Mouse (Mus musculus) MEL-GATA-1-ER (cell line): ENCODE measurements at regions not wholly inside any gene's neighbourhood (a gene's known extent, or its start where the extent isn't known, plus 50 kb on each side); places are given as distances from the start of the nearest gene placed in this dataset.
A peak's percentile ranks its signal among the peaks of the same experiment; 100 is the strongest.

Experiments used
- DNase-seq: peaks from one replicate; pipeline ENCODE4 v3.0.0-alpha.2; 2012; ENCODE audit warnings: low read depth; ENCODE audit errors: extremely low read depth

- DNase-seq: no peak
Observed at GRCm38 (mm10) chr11:111155023-111155422, 89.1 kb downstream of the Kcnj2 start.

GRCm38 (mm10) chr11:111155747-111156146 lies 89.8 kb downstream of the Kcnj2 start:
- no peak for DNase-seq

GRCm38 (mm10) chr11:111159299-111159698 lies 93.3 kb downstream of the Kcnj2 start:
- no peak for DNase-seq

GRCm38 (mm10) chr11:111164907-111165306 lies 98.9 kb downstream of the Kcnj2 start:
- DNase-seq: peak; percentile 12

DNA sequence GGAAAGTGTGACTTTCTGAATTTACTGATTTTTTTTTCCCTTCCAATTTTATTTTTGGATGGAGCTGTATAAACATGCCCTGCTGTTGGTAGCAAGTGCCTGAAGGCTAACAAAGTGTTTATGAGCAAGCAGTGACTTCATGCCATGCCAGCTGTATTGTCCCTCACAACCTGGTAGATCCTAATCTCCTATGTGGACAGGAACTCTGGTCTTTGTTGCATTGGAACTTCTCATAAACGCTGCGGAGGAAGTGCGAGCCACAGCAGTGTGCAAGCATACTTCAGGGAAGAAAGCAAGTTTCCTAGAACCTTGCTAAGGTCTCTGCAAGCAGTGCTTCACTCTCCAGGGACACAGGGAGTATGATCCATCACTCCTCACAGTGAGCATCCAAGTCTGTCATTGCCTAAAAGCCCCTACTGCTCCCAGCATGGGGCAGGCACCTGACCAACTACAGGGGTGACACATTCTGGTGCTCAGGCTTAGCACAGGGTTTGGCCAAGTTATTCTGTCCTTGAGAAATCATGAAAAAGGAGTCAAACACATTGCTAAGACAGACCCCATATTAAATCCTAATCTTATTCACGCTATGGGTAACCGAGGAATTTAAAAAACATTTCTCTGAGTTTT lies 104.3 kb downstream of the Kcnj2 start:
- no peak for DNase-seq

DNA sequence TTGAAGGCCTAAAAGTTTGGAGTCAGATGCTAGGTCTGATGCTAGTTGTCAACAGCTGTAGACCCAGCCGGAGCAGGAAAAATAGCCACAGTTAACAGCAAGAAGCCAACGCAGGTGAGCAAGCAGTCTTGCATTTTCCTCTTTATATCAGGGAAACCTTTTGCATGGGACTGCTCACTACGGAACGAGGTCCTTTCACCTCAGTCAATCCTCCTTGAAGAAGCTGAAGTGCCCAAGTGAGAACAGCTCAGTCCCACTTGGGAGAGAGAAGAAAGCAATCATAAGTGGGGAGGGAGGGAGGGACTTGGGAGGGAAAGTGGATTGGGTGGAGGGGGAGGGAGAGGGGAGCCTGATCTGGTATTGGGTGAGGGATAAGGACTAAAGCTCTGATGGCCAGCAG lies 107.6 kb downstream of the Kcnj2 start:
- no peak for DNase-seq

DNA sequence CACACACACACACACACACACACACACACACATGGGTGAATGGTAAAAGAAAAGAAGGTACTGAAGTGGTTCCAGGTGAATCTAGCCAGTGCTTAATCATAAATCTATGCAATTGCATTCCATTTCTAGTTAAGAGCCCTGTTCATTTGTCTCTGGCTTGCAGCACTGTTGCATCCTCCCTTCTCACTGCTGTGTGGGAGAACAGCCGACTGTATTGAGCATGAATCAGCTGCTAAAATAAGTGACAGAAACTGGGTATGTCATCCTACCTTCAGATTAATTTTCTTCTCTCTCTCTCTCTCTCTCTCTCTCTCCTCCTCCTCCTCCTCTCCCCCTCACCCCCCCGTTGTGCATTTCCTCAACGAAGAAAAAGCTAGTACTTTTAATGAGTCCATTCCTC lies 109.6 kb downstream of the Kcnj2 start:
- DNase-seq: no peak

GRCm38 (mm10) chr11:111177516-111177915 lies 111.6 kb downstream of the Kcnj2 start:
- DNase-seq: no peak

DNA sequence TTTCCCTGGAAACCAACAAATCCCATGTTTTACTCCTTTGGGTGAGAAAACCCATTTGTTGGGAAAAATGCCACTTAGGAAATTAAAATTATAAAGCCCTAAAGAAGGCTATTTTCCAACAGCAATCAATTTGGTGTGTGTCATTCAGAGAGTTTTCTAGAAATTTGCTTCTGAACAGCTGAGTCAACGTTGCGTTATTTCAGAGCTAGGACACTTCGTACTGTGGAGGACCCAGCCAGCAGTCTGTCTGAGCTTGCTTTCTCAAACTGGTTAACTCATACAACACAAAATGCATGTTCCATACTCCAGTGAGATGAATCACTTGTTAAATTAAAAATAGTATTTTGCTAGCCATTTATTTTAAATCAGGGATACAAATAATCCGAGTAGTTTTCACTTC lies 131.5 kb downstream of the Kcnj2 start:
- no peak for DNase-seq

GRCm38 (mm10) chr11:111200512-111200911 lies 134.5 kb downstream of the Kcnj2 start:
- no peak for DNase-seq

GRCm38 (mm10) chr11:111202780-111203179 lies 136.8 kb downstream of the Kcnj2 start:
- DNase-seq: no peak

DNA sequence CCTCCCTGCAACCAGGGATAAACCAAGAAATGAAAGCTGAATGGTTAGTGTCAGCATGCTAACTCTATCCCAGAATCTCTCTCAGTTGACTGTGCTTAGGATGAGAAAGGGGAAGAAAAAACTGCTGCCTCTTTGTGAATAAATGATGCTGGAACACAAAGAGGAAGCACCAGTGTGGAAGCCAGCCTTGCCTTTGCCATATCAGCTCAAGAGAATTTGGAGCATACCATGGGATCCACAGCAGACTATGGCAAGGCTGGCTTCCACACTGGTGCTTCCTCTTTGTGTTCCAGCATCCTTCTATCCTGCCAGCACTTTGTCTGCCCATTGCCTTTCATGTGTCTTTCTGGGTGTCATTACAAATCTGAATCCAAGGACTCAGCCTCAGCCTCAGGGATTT lies 144.6 kb downstream of the Kcnj2 start:
- DNase-seq: no peak

GRCm38 (mm10) chr11:111212038-111212701 lies 146.2 kb downstream of the Kcnj2 start:
- no peak for DNase-seq

- no peak for DNase-seq
Observed at GRCm38 (mm10) chr11:111212702-111213328, 146.9 kb downstream of the Kcnj2 start.

- DNase-seq: no peak
Observed at GRCm38 (mm10) chr11:111215006-111215405, 149.0 kb downstream of the Kcnj2 start.

GRCm38 (mm10) chr11:111223834-111224233 lies 157.9 kb downstream of the Kcnj2 start:
- no peak for DNase-seq

DNA sequence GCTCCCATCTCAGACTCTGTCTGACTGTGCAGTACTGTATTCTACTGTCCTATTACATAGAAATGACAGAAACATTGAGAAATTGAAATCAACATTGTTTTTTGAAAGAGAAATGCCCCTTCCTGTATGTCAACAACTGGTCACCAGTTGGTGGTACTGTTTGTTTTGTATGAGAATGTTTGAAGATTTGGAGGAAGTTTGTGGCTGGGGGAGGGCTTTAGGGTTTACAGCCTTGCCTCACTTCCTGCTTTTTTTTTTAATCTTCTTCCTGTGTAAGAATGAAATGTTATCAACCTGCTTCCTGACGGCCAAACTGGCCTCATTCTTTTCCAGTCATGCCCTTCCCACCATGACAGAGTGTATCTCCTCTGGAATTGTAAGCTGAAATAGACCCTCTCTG lies 161.3 kb downstream of the Kcnj2 start:
- DNase-seq: no peak

DNA sequence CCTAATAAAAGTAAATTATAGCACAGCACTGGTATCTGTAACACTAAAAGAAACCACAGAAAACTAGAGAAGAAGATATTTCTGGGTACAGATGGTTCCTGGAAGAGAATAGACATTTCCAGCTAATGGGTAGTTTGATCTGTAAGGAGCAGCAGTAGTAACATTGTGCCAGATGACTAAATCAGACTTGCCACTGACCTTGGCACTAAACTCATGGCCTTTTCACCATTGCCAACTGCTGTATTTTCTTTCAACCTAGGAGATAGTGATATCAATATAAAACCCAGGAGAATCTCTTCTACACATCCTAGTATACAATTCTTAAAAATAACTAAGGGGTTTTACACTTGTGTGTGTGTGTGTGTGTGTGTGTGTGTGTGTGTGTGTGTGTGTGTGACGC lies 170.8 kb downstream of the Kcnj2 start:
- no peak for DNase-seq

DNA sequence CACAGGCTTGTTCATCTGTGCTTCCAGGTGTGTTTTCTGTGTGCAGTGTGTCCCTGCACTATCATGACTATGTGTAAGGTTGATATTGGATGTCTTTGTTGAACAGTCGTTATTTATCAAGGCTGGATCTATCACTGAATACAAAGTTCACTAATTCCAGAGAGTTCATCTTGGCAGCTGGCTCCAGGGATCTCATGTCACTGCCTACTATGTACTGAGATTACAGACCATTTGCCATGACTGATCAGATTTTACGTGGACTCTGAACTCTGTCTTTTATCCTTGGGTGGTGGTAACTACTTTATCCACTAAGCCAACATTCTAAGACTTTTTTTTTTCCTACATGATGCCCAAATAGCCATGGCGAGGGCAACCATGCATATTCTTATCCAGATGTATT lies 173.8 kb downstream of the Kcnj2 start:
- DNase-seq: no peak

GRCm38 (mm10) chr11:111252226-111252625 lies 186.3 kb downstream of the Kcnj2 start:
- DNase-seq: no peak

DNA sequence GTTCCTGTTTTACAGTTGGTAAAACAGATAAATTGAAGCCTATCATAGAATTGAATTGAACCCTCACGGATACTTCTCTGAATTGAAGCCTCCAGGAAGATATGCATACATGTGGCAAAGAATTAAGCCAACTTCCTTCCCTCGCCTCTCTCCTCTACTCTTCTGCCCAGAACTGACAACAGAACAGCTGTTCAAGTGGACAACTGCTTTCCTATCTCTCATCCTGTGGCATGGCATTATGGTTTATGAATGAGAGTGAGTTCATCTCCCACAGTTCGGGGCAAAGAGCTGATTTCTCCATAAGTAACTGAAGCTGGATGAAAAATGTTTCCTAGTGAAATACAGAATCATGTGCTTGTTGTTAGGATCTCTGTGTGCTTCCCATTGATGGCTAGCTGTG lies 190.6 kb downstream of the Kcnj2 start:
- no peak for DNase-seq

DNA sequence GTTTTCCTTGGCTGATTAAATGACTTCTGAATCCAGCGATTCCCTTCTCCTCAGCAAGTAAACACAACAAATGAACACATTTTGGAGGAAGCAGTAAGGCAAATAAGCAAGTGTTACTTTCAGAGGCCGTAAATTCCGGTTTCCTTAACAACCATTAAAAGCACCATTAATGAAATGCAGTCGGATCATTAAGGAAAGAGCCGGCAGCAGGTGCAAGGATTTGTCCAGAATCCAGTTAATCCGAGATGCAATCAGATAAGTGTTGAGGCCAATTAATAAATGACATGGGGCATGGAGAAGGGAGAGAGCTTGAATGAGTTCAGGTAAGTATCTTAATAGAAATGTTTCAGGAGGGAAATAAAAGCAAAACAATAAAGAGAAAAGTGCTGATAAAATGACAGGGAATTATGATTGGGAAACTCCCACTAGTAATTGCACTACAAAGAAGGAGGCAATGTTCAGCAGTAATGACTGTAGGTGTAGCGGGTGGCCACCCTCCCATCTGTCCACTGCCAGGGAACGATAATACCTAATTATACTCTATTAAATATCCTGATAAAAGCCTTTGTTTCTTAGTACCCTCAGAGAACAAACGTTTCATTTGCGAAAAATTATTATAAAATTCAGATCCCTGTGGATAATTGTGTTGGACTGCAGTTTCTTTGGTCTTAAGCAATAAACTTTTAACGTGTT lies 194.9 kb downstream of the Kcnj2 start:
- no peak for DNase-seq
